Mouse (Mus musculus) liver, postnatal 0 days (tissue): ENCODE measurements around the gene Gm45208.

Experiments
- CTCF ChIP-seq: sonication (generic); IDR thresholded peaks from 2 replicates; pipeline ENCODE4 v1.5.1; 2016; ENCODE audit warnings: antibody characterized with exemption, low read depth
- EP300 ChIP-seq: IDR thresholded peaks from 2 replicates; pipeline ENCODE4 v1.6.1; 2016; ENCODE audit warnings: antibody characterized with exemption, low read depth, mild to moderate bottlenecking

- no peak for TF ChIP-seq CTCF
- TF ChIP-seq EP300 = peak; percentile 89
These were observed 56.6 kb downstream of the Gm45208 start for GRCm38 (mm10) chrX:7778450-7779244.
